Mouse (Mus musculus) spleen, adult 2 months (tissue): ENCODE measurements around the gene Cyren.

Source experiments
- CTCF ChIP-seq: fragments of 200-500 bp; IDR thresholded peaks from 2 replicates; pipeline ENCODE4 v1.5.1; 2011; ENCODE audit warnings: mild to moderate bottlenecking, inconsistent platforms; ENCODE audit not compliant: insufficient read depth, insufficient read length, insufficient replicate concordance; ENCODE audit errors: extremely low read depth
- POLR2A ChIP-seq: fragments of 200-500 bp; IDR thresholded peaks from 2 replicates; pipeline ENCODE4 v1.6.1; 2011; ENCODE audit warnings: low read depth, low read length, inconsistent platforms

DNA sequence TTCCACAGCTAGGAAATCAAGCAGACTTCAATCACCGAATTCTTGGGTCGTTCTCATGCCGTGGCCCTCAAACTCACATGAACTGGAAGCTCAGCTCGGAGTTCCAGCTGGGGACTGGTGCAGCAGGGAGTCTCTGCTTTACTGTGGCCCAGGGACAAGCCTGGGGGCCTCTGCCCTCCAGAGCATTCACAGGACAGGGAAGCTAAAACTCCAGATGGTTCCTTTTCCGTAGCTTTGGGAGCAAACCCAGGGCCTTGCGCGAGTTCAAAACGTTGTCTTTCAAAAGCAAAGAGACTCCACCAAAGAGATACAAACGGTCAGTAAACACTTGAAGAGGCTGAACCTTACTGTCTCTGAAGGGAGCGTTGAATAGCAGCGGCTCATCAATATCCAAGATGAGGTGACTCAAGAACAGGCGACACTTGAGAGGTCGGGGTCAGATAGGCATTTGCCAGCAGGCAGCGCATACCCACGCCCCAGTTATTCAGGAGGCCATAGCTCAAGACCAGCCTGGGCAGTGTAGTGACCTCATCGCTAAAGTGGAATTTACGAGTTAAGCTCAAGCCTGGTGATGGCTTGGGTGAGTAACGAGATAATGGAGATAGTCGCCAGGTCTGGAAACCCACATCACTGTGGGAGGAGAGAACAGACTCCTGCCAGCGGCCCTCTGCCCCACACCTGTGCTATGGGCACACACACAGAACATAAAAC lies 9.2 kb downstream of the Cyren start:
- TF ChIP-seq CTCF, result no peak
- no peak for TF ChIP-seq POLR2A
